Mouse (Mus musculus) right cerebral cortex, postnatal 36 days (tissue): ENCODE results near the gene 5031439G07Rik.

ENCODE experiments used
- DNase-seq, 2 experiments: peaks; one replicate each; pipeline ENCODE4 v3.0.0; 2022; ENCODE audit warnings: low spot score in 2 of 2, mixed read lengths in 1 of 2

Gene 5031439G07Rik

GRCm38 (mm10) chr15:84995041-84995440 is 6.7 kb upstream of the 5031439G07Rik start:
- DNase-seq: no peak

- DNase-seq: no peak
These were observed 6.1 kb upstream of the 5031439G07Rik start for GRCm38 (mm10) chr15:84994498-84994897.

- no peak for DNase-seq
These were observed 1.4 kb upstream of the 5031439G07Rik start for GRCm38 (mm10) chr15:84989771-84990170.

GRCm38 (mm10) chr15:84989098-84989497 is 747 bp upstream of the 5031439G07Rik start:
- DNase-seq: no peak

- no peak for DNase-seq
These were observed 1.1 kb downstream of the 5031439G07Rik start for GRCm38 (mm10) chr15:84987020-84987815.

- no peak for DNase-seq
These were observed 2.0 kb downstream of the 5031439G07Rik start for GRCm38 (mm10) chr15:84986171-84987019.

GRCm38 (mm10) chr15:84985516-84986160 is 2.7 kb downstream of the 5031439G07Rik start:
- DNase-seq: no peak

- DNase-seq: no peak
These were observed 4.6 kb downstream of the 5031439G07Rik start for GRCm38 (mm10) chr15:84983721-84984120.

- no peak for DNase-seq
These were observed 5.5 kb downstream of the 5031439G07Rik start for GRCm38 (mm10) chr15:84982888-84983287.

- DNase-seq: no peak
These were observed 6.6 kb downstream of the 5031439G07Rik start for GRCm38 (mm10) chr15:84981609-84982313.

- DNase-seq: peak; percentile 78 to 79
These were observed 12.6 kb downstream of the 5031439G07Rik start for GRCm38 (mm10) chr15:84975729-84976128.

- DNase-seq: no peak
These were observed 14.8 kb downstream of the 5031439G07Rik start for GRCm38 (mm10) chr15:84973544-84973871.

GRCm38 (mm10) chr15:84972860-84973543 is 15.3 kb downstream of the 5031439G07Rik start:
- no peak for DNase-seq

- DNase-seq: no peak
These were observed 19.8 kb downstream of the 5031439G07Rik start for GRCm38 (mm10) chr15:84968534-84968933.

GRCm38 (mm10) chr15:84965575-84966360 is 22.6 kb downstream of the 5031439G07Rik start:
- DNase-seq: no peak

GRCm38 (mm10) chr15:84964771-84965170 is 23.6 kb downstream of the 5031439G07Rik start:
- no peak for DNase-seq

- no peak for DNase-seq
These were observed 25.8 kb downstream of the 5031439G07Rik start for GRCm38 (mm10) chr15:84962518-84962917.

- DNase-seq: peak; percentile 64 to 85
These were observed 27.7 kb downstream of the 5031439G07Rik start for GRCm38 (mm10) chr15:84960692-84961091.

GRCm38 (mm10) chr15:84959891-84960290 is 28.5 kb downstream of the 5031439G07Rik start:
- no peak for DNase-seq

- no peak for DNase-seq
These were observed 30.0 kb downstream of the 5031439G07Rik start for GRCm38 (mm10) chr15:84958331-84958730.
